Mouse (Mus musculus): ENCODE measurements around the gene Nup210.
"Not testable (repeated sequence)": the region's sequence is repeated elsewhere in the genome, so short reads cannot be mapped to it uniquely, and the experiment has no call there.

Gene Nup210

DNA sequence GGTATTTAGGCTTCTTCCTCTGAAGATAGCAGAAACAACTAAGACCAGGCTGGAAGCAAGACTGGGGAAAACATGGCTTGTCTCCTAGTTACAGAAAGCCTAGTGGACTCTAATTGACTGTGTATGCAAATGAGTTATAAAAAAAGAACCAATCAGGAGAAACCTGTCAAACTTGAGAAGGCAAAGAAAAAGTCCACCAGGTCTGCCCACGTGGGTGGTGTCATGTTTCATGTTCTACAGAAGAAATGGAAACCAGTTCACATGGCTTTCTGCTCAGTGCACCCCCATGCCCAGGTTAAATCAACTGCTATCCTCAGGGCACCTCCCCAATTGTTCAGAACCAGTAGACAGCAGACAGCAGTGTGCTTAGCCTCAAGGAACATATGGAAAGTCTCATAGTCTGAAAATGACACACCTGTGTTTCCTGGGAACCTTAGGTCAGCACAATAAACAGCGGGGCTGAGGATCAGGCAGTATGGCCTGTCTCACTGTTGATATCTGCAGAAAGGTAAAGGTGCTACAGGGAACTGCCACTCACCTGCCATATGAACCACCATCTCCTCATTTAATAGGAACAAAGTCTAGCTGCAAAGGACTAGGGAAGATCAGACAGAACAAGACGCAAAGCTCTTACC lies 11.7 kb downstream of the Nup210 start:
- DNase-seq (ENCODE audit: low spot score in 2 of 2): peak; percentile 14

DNA sequence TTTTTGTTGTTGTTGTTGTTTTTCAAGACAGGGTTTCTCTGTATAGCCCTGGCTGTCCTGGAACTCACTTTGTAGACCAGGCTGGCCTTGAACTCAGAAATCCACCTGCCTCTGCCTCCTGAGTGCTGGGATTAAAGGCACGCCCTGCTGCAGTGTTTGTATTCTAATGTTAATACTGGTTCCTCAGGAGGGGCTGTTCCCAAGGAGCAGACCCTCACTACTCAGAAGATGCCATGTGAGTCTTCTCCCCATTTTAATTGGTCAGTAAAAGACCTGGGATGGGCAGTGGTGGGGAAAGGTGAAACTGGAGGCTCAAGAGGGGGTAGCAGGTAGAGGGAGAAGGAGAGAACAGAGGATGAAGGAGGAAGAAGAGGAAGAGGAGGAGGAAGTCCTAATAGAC lies 13.2 kb downstream of the Nup210 start:
- not testable (repeated sequence) for DNase-seq (ENCODE audit: low spot score in 2 of 2)

DNA sequence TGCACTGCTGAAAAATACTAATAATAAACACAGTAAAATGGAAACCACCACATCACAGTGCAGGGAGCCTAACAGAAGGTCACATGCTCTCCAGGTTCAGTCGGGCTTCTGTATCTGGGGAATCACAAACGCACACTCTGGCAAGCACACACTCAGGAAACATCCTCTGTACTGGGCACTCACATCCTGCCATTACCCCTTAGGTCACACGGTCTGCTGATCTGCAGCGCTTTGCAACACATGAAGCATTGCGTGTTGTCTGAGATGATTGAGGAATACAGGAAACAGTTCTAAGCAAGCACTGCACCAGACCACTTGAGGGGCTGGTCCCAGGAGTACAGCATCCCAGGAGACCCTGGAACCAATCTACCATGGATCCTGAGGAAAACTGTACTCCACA lies 16.0 kb downstream of the Nup210 start:
- DNase-seq (ENCODE audit: low spot score in 2 of 2): no peak

DNA sequence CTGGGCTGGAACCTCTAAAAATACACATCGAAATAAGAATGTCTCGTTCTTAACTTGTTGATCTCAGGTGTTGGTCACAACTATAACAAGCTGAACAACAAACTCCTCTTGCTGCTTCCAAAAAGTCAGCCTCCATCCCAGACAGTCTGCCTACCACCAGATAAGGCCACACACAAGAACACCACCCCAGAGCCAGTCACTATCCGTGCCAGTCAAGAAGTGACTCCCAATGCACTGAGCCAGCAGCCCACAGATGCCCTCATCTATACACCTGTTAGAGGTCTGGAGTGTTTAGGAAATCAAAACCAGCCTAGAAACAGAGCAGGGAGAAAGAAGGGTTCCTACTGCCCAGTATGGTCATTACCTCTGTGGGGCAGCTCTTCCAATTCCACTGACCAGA lies 18.8 kb downstream of the Nup210 start:
- no peak for DNase-seq (ENCODE audit: low spot score in 2 of 2)

DNA sequence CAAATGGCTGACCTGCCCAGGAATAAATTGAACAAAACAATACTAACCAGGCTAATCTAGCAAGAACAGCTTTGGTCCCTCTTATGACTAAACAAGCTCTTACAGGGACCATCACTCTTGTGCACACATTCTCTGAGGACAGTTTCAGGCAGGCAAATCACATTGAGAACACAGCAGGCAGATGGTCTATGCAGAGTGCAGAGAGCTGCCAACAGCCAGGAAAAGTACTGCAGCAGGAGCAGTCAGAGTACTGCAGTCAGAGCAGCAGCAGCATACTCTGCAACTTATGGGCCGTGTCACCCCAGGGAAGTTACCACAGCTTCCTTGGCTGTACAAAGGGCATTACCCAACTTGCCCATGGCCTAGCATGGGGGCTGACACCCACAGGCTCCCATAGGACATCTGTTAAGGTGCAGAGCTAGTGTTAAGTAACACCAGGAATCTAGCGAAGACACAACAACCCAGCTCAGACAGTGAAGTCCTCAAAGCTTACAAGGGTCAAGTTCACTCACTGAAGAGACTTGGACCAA lies 21.5 kb downstream of the Nup210 start:
- no peak for DNase-seq (ENCODE audit: low spot score in 2 of 2)

DNA sequence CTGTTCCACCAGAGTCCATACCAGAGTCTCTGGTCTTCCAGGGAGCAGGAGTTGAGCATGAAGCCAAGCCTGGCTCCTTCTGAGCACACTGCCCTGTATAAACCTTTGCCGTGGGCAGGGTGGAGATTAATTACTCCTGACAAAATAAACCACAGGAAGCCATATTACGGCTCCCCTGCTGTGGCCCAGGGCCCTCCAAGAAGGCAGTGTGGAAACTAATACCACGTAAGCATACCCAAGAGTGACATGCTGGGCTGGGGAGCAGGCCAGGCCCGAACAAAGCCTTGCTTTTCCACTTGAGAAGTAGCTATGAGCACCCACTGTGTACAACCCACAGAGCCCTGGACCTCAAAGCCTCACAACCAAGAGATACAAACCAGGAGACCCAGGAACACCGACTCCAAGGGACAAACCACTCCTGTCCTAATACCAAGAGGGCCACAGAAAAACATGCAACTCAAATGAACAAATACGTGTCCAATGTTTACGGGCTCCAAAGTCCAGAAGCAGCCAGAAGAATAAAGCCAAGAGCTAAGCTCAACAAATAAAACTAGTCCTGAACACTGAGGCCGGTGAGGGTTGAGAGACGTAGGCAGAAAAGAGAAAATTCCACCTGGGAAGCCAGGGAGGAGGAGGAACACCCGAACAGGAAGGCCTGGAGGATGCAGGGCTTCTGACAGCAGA lies 24.3 kb downstream of the Nup210 start:
- DNase-seq (ENCODE audit: low spot score in 2 of 2): no peak

DNA sequence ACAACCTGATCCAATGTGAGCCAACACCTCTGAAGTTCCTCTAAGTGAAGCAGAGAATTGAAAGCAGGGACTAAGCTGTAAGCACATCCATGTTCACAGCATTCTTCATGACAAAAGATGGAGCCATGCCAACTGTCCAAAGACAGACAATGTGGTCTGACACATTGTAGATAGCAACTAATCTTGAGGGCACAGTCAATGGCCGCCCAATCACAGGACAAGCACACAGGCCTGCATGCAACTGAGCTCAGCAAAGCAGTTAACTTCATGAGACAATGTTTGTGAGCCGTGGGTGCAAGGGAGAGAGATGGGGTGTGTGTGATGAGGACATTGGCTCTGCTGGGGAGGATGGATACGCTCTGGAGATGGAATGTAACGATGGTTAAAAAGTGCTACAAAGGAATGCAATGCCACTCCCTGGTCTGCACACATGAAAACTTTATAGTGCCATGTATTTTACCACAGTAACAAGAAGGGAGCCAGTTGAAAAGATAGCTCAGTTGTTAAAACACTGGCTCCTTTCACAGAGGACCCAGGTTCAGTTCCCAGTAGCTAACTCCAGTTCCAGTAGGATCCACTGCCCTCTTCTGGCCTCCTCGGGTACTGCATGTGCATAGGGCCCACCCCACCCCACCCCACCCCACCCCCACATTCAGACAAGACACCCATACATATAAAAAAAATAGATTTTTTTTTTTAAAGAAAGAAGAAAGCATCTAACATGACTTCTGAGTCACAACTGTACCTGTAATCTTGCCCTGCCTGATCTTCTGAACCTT lies 31.3 kb downstream of the Nup210 start:
- no peak for DNase-seq (ENCODE audit: low spot score in 2 of 2)

DNA sequence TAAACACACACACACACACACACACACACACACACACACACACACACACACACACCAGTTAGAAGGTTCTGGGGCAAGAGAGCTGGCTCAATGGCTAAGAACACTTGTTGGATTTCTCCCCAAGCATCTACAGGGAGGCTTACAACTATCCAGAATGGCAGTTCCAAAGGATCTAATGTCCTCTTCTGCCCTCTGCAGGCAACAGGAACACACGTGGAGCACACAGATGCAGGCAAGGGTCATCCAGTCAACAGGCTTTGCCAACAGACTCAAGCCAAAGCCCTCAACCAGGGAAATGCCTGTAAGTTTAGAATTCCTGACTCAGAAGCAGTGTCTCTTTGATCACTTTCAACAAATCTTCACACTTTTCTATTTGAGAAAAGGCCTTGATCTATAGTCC lies 36.6 kb downstream of the Nup210 start:
- no peak for DNase-seq (ENCODE audit: low spot score in 2 of 2)

DNA sequence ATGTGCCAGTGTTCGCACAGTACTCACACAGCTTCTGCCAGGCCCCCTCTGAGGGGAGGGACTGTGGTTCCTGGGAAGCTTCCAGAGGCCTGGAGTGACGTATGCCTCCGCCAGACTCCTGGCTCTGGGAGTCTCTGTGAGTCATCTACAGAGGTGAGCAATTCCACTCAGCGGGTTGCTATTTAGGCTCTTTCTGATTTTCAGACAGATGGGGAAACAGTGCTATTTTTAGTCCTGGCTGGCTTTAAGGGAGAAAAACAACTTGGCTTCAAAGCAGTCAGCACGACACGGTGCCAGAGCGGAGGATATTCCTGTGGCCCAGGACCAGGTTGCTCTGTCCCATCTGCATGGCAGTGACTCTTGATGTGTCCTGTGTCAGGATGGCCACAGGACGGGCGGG lies 40.4 kb downstream of the Nup210 start:
- peak in 1 of 2 experiments; percentile 9 for DNase-seq (ENCODE audit: low spot score in 2 of 2)

DNA sequence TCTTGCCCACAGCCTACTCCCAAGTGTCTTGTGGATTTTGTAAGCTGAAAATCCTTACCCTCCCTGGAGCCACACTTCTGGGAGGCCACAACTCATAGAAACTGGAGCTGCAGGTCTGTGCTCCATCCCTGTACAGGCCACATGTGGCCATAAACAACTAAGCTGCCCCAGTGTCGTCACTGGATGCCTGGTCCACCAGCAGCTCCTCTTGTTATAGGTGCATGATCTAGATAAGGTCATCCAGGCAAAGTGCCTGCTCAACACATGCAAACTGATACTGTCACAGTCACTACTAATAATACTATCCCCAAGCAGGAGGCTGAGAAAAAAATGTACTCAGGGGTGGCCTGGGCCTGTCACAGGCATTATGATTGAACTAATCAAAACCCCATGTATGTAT lies 48.1 kb downstream of the Nup210 start:
- DNase-seq (ENCODE audit: low spot score in 2 of 2): no peak

DNA sequence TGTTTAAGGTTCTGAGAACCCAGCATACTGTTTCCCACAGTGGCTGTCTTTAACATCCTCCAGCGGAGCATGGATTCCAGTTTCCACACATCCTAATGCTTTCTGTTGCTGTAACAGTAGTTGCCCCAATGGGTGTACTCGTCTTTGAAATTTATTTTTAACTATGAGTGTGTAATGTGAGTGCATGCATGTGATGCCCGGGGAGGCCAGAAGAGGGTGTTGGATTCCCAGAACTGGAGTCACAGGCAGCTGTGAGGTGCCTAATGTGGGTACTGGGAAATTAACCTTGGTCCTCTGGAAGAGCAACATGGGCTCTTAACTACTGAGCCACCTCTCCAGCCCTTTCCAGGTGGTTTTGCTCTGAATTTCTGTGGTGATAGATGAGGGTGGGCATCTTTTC lies 49.6 kb downstream of the Nup210 start:
- no peak for DNase-seq (ENCODE audit: low spot score in 2 of 2)

DNA sequence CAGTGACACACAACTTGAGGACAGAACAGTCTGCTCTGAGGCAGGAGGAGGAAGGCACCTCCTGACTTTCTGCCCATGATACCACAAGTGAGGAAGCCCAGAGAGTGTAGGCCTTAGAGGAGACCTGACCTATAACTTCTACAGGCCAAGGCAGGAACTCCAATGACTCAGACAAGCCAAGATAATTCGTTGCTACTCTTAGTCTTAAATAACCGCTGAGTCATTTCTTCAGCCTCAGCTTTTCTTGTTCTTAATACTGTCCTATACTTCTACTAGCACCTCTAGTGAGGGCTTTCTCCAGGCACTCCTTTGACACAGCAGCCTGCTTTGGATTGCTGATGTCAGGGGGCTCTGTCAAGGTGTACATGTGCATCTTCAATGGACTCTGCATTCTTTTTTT lies 55.3 kb downstream of the Nup210 start:
- no peak for DNase-seq (ENCODE audit: low spot score in 2 of 2)

DNA sequence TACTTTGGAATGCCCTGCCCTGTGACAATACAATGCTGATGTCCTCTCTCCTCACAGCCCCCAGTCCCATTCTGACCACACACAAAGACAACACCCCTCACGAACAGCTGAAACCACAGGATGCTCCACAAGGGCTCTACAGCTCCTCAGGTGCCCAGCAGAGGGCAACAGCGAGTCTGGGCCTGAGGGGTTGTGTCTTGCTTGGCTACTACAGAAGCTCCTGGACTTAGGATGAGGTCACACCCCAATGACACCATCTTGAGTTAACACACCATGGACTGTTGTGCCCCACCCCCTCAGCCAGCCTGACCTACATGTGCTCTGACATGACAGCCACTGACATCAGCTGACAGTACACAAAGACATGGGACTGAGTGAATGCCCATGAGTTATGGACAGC lies 56.9 kb downstream of the Nup210 start:
- peak; percentile 24 to 35 for DNase-seq (ENCODE audit: low spot score in 2 of 2)

DNA sequence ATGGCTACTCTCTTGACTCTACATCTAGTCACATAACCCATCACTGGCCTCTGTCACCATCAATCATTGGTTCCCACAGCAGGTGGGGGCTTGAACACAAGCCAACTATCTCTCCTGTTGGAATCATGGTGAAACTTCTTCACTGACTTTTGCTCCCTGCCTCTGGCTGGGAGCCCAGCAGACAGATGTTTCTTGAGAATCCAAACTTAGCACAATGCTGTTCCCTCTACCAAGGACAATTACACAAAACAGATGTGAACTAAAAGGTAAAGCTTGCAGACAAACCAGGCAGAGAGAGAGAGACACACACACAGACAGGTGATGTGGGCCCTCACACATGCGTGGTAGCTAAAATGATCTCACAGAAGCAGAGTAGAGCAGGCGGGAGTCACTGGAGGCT lies 58.6 kb downstream of the Nup210 start:
- no peak for DNase-seq (ENCODE audit: low spot score in 2 of 2)

DNA sequence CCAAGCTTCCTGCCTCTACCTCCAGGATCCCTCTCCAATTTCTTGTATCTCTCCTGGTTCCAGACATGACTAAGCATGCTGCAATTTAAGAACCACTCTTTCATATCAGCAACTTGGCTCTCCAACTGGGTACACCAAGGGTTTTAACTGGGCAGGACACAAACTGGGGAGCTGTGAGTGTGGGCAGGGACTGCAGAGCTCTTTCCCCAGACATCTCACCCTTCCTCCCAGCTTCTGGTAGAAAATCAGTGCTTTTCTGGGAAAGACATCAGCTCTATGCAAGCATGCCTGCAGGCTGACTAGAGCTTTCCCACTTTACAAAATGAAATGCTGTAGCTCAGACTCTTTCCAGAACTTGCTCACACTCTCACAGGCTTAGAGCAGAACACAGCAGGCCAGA lies 60.3 kb downstream of the Nup210 start:
- DNase-seq (ENCODE audit: low spot score in 2 of 2): no peak

DNA sequence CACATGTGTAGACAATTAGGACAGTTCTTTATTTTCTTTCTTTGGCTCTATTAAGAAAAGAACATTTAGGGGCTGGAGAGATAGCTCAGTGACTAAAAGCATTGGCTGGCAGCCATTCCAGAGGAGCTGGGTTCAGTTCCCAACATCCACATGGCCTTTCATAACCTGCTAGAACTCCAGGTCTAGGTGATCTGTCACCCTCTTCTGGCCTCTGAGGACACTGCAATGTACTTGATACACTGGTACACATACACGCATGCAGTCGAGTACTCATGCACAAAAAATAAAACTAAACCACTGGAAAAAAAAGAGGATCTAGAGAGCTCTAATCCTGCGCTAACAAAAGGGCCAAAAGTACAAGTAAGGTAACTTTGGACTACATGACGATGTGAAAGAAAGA lies 64.1 kb downstream of the Nup210 start:
- no peak for DNase-seq (ENCODE audit: low spot score in 2 of 2)

DNA sequence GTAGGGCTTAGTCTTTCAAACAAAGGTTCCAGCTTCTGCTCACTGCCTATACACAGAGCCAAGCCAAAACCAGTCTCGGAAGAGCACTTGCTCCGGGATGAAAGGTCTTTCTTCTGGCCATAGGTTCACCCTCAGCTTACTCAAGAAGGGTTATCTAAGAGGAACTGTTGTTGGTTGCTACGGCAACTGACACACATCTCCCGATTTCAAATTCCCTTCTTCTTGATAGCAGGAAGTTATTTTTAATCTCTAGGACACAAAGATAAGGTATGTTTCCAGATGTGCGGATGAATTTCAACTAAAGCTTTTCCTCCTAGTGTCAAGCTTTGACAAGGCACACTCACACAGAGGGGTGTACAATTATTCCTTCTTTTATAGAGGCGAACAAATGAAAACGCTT lies 68.6 kb downstream of the Nup210 start:
- no peak for DNase-seq (ENCODE audit: low spot score in 2 of 2)

DNA sequence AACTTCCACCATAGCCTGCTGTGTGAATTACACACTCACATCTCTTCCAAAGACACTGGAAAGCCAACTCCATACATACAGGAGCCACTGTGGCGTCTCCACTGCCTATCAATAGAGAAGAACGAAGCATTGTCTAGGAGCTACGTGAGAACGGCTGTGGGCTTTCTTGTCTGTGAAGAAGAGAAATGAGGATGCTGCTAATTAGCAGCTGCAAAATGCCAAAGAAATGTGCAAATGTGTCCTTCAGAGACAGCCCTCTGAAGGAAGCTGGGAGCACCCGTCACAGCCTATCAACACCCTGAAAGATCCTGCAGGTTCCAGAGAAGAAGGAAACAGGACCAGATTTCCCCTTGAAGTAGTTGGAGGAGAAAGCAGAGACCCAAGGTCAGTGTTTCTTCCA lies 69.2 kb downstream of the Nup210 start:
- no peak for DNase-seq (ENCODE audit: low spot score in 2 of 2)

DNA sequence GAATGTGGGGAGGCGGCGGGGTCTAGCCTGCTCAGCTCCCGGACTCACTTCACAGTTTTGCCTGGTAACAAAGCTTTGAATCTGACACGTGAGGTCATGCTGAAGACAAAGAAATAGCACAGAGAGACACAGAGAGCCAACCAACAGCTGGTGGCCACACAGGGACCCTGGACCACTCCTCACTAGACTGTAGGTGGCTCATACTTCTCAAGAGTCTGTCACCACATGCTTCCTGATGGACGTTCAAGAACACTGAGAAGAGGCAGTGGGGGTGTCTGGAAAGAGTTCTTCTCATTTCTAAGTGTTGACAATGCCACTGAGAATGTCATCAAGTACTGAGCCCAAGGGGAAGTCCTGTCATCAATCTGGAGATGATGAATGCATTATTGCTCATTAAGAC lies 70.4 kb downstream of the Nup210 start:
- no peak for DNase-seq (ENCODE audit: low spot score in 2 of 2)

DNA sequence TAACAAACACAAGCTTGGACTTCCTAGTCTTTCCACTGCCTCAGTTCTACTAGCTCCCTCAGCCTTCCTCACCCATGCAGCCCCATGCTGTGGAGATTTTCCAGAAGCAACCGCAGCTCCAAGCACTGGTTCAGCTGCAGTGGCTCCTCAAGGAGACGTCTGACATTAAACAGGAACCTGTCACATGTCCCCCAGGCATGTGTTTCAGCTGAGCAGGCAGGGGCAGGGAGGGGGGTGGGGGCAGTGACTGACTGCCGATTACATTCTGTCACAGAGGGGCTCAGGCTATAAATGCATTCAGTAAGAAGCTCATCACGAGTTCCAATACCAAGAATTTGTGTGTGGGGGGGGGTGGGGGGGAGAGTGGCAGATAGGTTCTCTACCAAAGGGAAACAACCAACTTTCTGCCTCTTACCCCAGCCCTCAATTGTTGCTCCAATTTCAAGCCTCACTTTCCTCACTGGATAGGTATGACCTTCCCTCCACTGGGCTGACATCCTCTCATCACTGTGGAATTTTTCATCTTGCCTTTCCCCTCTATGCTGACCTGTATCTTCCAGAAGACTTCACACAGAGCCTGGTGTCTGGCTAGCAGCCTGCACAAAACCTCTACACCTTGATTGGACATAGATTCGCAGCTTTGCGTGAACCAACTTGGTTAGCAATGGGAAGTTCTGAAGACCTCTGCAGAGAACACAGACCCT lies 71.8 kb downstream of the Nup210 start:
- DNase-seq (ENCODE audit: low spot score in 2 of 2): no peak

DNA sequence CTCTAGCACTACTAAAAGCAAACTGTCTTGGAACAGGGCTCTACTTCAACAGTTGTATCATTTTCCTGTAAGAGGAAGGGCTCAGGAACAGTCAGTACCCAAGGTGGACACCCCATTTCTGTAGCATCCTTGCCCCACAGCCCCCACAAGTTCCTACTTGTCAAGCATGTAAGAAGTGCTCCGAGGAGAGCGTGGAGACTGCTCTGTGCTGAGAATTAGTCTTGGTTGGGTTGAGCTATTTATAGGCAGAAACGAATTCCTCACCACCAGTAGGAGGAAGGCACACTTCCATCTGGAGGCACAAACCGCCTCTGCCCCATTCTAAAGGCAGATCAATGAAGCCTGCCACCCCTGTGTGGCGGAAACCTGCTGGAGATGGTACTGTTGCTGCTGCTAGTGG lies 75.3 kb downstream of the Nup210 start:
- no peak for DNase-seq (ENCODE audit: low spot score in 2 of 2)

DNA sequence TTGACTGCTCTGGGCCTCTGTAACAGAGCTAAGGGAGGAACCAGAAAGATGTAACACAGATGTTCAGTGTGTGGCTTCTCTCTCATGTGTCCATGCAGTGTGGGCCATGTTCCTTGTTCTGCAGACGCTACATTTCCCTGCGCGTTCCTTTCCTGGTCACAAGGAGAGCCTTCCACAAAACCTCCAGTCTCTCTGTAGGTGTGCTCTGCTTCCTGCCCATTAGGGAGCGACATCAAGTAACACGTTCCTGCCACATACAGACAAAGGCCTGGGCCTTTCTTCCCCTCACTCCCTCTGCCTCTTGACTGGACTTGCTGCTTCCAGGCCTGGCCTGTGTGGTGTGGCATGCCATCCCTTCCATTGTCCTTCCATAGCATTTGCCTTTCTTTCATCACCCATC lies 88.4 kb downstream of the Nup210 start:
- DNase-seq (ENCODE audit: low spot score in 2 of 2): no peak

Data from urinary bladder, postnatal 36 days (tissue).